Mouse (Mus musculus) spleen, postnatal 0 days (tissue): ENCODE measurements around the gene Gm10310. TPM values are rescaled to one million over a fixed set of nuclear protein-coding genes. Genes with fewer than 3 reads are reported as not detected.

Source experiments
- polyA plus RNA-seq: library from polyadenylated mRNA; unstranded; fragments of >200 nt; fragmentation: Nextera tagmentation; extraction: Ambion mirVana; gene quantifications from 2 replicates; pipeline ENCODE4 v1.2.1, GENCODE M21; 2015

The Gm10310 gene
- polyA plus RNA-seq: not detected in 2 replicates

GRCm38 (mm10) chr10:129984962-129985361 lies at the start of gene Gm10310:
Gene Gm10310 (minus strand): TSS chr10:129985062.

GRCm38 (mm10) chr10:130030048-130030447 lies 45.2 kb upstream of the Gm10310 start, which contains the start of gene Olfr821:
Gene Olfr821 (plus strand): TSS chr10:130030348.

DNA sequence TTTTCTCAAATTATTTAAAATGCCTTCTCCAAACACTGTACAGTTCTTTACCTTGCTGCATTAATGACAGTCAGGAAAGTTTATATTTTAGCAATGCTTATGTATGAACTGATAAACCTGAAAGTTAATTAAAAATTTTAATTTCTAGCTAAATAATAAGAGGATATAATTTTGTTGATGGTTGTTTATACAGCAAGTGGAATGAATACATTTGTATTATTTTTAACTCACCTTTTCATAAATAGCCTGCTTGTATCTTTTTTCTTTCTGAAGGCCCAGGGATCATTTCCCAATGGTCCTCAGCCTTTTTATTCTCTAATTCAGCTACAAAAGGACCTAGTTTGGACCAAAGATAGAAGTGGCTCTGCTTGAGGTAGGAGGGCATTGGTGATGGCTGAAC lies 27.5 kb upstream of the Gm10310 start, which contains the start of gene Olfr820:
TSS of gene Olfr820 (plus strand) at position 301 of the 400 bp plus-strand sequence.

GRCm38 (mm10) chr10:129976040-129976439 lies 8.8 kb downstream of the Gm10310 start, which contains the start of gene Olfr247:
Gene Olfr247 (minus strand): TSS chr10:129976140.

DNA sequence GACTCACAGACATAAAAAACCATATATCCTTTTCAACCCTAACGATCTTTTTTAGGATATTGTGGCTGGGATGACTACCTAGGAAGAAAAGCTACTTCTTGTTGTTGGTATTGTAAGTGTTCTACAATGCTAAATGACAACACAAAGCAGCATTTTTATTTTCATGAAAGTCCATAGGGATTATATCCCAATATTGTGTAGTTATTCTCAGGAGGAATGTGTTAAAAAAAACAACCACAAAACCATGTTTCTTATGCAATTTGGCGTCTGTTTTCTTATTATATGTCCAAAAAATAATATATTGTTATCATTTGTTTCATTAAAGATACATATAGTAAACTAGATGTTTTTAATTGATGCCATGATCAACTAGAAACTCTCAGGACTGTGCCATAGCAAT lies 17.7 kb downstream of the Gm10310 start, which contains the start of gene Olfr819:
TSS of gene Olfr819 (minus strand) at position 101 of the 400 bp plus-strand sequence.

DNA sequence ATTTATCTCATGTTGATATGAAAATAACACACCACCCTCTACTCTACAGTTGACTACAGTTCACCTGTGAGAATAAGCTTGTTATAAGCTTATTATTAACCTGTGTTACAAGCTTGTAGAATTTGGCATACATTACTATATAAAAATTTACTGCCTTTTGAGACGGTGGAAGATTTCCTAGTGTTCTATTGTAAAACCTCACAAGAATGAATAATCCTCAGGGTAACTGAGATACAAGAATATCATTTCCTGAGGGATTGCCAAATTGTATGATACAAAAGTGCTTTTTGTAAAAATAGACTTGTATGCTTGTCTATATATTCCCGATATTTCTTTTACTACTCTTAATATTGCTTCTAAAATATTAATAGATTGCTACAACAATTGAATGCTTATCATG lies 35.9 kb downstream of the Gm10310 start, which contains the start of gene Olfr818:
TSS of gene Olfr818 (minus strand) at position 101 of the 400 bp plus-strand sequence.

Other genes with a start within 250 kb of the Gm10310 start
- not detected in 2 replicates for gene Olfr806, start 243.1 kb downstream of the Gm10310 start, polyA plus RNA-seq
- not detected in 2 replicates for gene Olfr807, start 227.3 kb downstream of the Gm10310 start, polyA plus RNA-seq
- not detected in 2 replicates for gene Olfr808, start 219.6 kb downstream of the Gm10310 start, polyA plus RNA-seq
- gene Olfr809, start 210.4 kb downstream of the Gm10310 start, polyA plus RNA-seq: not detected in 2 replicates
- gene Olfr810, start 190.1 kb downstream of the Gm10310 start, polyA plus RNA-seq: not detected in 2 replicates
- gene Olfr811, start 180.7 kb downstream of the Gm10310 start, polyA plus RNA-seq: not detected in 2 replicates
- not detected in 2 replicates for gene Olfr812, start 139.0 kb downstream of the Gm10310 start, polyA plus RNA-seq
- gene Olfr813, start 129.7 kb downstream of the Gm10310 start, polyA plus RNA-seq: not detected in 2 replicates
- gene Olfr814, start 105.2 kb downstream of the Gm10310 start, polyA plus RNA-seq: not detected in 2 replicates
- not detected in 2 replicates for gene Olfr815, start 79.2 kb downstream of the Gm10310 start, polyA plus RNA-seq
- gene Olfr816, start 69.5 kb downstream of the Gm10310 start, polyA plus RNA-seq: not detected in 2 replicates
- gene Olfr818, start 36.0 kb downstream of the Gm10310 start, polyA plus RNA-seq: not detected in 2 replicates
- gene Olfr819, start 17.8 kb downstream of the Gm10310 start, polyA plus RNA-seq: not detected in 2 replicates
- gene Olfr247, start 8.9 kb downstream of the Gm10310 start, polyA plus RNA-seq: not detected in 2 replicates
- not detected in 2 replicates for gene Olfr820, start 27.6 kb upstream of the Gm10310 start, polyA plus RNA-seq
- gene Olfr821, start 45.3 kb upstream of the Gm10310 start, polyA plus RNA-seq: not detected in 2 replicates
- gene Olfr822, start 86.1 kb upstream of the Gm10310 start, polyA plus RNA-seq: not detected in 2 replicates
- gene Olfr823, start 130.3 kb upstream of the Gm10310 start, polyA plus RNA-seq: not detected in 2 replicates
- not detected in 2 replicates for gene Olfr824, start 144.9 kb upstream of the Gm10310 start, polyA plus RNA-seq
- not detected in 2 replicates for gene Olfr825, start 181.7 kb upstream of the Gm10310 start, polyA plus RNA-seq
- gene Olfr826, start 199.1 kb upstream of the Gm10310 start, polyA plus RNA-seq: not detected in 2 replicates
- not detected in 2 replicates for gene Olfr827, start 229.3 kb upstream of the Gm10310 start, polyA plus RNA-seq